Mouse (Mus musculus): ENCODE results near the gene Wdr66. TPM values are rescaled to one million over a fixed set of nuclear protein-coding genes. Genes with fewer than 3 reads are reported as not detected.

Gene Wdr66
- total RNA-seq, 2 experiments from 2014 or later = 6.0 to 6.2 TPM

- DNase-seq (ENCODE audit: extremely low spot score in 1 of 2, low spot score in 2 of 2) = peak; percentile 45 to 59
- intact Hi-C loops (cut with DNase I) = no loop called here
- no peak overlapping the region for H3K4me3 ChIP-seq
- no peak for TF ChIP-seq CTCF (IDR thresholded peaks at IDR 0.05)
- no peak overlapping the region for H3K27ac ChIP-seq
Measured at GRCm38 (mm10) chr5:123236426-123236825, 15.5 kb upstream of the Wdr66 start.

GRCm38 (mm10) chr5:123239501-123239900, 12.4 kb upstream of the Wdr66 start:
- Histone ChIP-seq H3K4me3 (no peak overlapping the region), H3K27ac (no peak overlapping the region)
- TF ChIP-seq CTCF (IDR thresholded peaks at IDR 0.05) = no peak
- intact Hi-C loops (cut with DNase I) = no loop called here
- no peak for DNase-seq (ENCODE audit: extremely low spot score in 1 of 2, low spot score in 2 of 2)

- intact Hi-C loops (cut with DNase I) = no loop called here
- peak; percentile 75 for TF ChIP-seq CTCF (IDR thresholded peaks at IDR 0.05)
- no peak overlapping the region for H3K27ac ChIP-seq
- H3K4me3 ChIP-seq = no peak overlapping the region
- DNase-seq (ENCODE audit: extremely low spot score in 1 of 2, low spot score in 2 of 2) = peak in 1 of 2 experiments; percentile 55
Measured at GRCm38 (mm10) chr5:123245518-123245917, 6.4 kb upstream of the Wdr66 start.

GRCm38 (mm10) chr5:123251390-123251789, 512 bp upstream of the Wdr66 start:
- Histone ChIP-seq H3K27ac (no peak overlapping the region), H3K4me3 (no peak overlapping the region)
- intact Hi-C loops (cut with DNase I) = loop anchor here (2.0 to 5.0 kb wide), 2 partner anchors 185 to 246 kb away; no protein-coding TSS in a partner anchor
- TF ChIP-seq CTCF (IDR thresholded peaks at IDR 0.05) = no peak
- no peak for DNase-seq (ENCODE audit: extremely low spot score in 1 of 2, low spot score in 2 of 2)

GRCm38 (mm10) chr5:123256841-123257755, 5.2 kb downstream of the Wdr66 start:
- Histone ChIP-seq H3K27ac (peak overlapping the region; percentile 61), H3K4me3 (no peak overlapping the region)
- intact Hi-C loops (cut with DNase I) = loop anchor here (1.0 to 5.0 kb wide), 2 partner anchors 70 to 87 kb away; no protein-coding TSS in a partner anchor
- DNase-seq (ENCODE audit: extremely low spot score in 1 of 2, low spot score in 2 of 2) = peak; percentile 61 to 73
- no peak for TF ChIP-seq CTCF (IDR thresholded peaks at IDR 0.05)

- intact Hi-C loops (cut with DNase I) = loop anchor here (5.0 kb wide), 1 partner anchor 68 kb away; no protein-coding TSS in a partner anchor
- DNase-seq (ENCODE audit: extremely low spot score in 1 of 2, low spot score in 2 of 2) = peak; percentile 39 to 53
- peak; percentile 76 for TF ChIP-seq CTCF (IDR thresholded peaks at IDR 0.05)
- Histone ChIP-seq H3K4me3 (no peak overlapping the region), H3K27ac (no peak overlapping the region)
Measured at GRCm38 (mm10) chr5:123258990-123259389, 7.1 kb downstream of the Wdr66 start.

GRCm38 (mm10) chr5:123260698-123261097, 8.8 kb downstream of the Wdr66 start:
- Histone ChIP-seq H3K27ac (no peak overlapping the region), H3K4me3 (no peak overlapping the region)
- TF ChIP-seq CTCF (IDR thresholded peaks at IDR 0.05) = no peak
- DNase-seq (ENCODE audit: extremely low spot score in 1 of 2, low spot score in 2 of 2) = no peak
- intact Hi-C loops (cut with DNase I) = no loop called here

GRCm38 (mm10) chr5:123266909-123267308, 15.0 kb downstream of the Wdr66 start:
- no peak for DNase-seq (ENCODE audit: extremely low spot score in 1 of 2, low spot score in 2 of 2)
- no peak overlapping the region for H3K4me3 ChIP-seq
- H3K27ac ChIP-seq = no peak overlapping the region
- TF ChIP-seq CTCF (IDR thresholded peaks at IDR 0.05) = peak; percentile 23; the same call in 1 of the 2 replicates
- intact Hi-C loops (cut with DNase I) = no loop called here

GRCm38 (mm10) chr5:123268477-123269474, 16.9 kb downstream of the Wdr66 start:
- intact Hi-C loops (cut with DNase I) = no loop called here
- no peak overlapping the region for H3K27ac ChIP-seq
- no peak overlapping the region for H3K4me3 ChIP-seq
- TF ChIP-seq CTCF (IDR thresholded peaks at IDR 0.05) = no peak; the same call in none of the 2 replicates
- no peak for DNase-seq (ENCODE audit: extremely low spot score in 1 of 2, low spot score in 2 of 2)

- intact Hi-C loops (cut with DNase I) = no loop called here
- no peak for DNase-seq (ENCODE audit: extremely low spot score in 1 of 2, low spot score in 2 of 2)
- H3K27ac ChIP-seq = no peak overlapping the region
- TF ChIP-seq CTCF (IDR thresholded peaks at IDR 0.05) = no peak
- no peak overlapping the region for H3K4me3 ChIP-seq
Measured at GRCm38 (mm10) chr5:123270917-123271316, 19.0 kb downstream of the Wdr66 start.

GRCm38 (mm10) chr5:123272927-123273326, 21.0 kb downstream of the Wdr66 start:
- intact Hi-C loops (cut with DNase I) = no loop called here

More at GRCm38 (mm10) chr5:123272927-123273326, 21.0 kb downstream of the Wdr66 start:
- Histone ChIP-seq H3K4me3 (no peak overlapping the region), H3K27ac (no peak overlapping the region)
- no peak for DNase-seq (ENCODE audit: extremely low spot score in 1 of 2, low spot score in 2 of 2)
- TF ChIP-seq CTCF (IDR thresholded peaks at IDR 0.05) = no peak
